Comparison of ENCODE assay signal across 9 mouse cellular contexts in the genomic region with DNA sequence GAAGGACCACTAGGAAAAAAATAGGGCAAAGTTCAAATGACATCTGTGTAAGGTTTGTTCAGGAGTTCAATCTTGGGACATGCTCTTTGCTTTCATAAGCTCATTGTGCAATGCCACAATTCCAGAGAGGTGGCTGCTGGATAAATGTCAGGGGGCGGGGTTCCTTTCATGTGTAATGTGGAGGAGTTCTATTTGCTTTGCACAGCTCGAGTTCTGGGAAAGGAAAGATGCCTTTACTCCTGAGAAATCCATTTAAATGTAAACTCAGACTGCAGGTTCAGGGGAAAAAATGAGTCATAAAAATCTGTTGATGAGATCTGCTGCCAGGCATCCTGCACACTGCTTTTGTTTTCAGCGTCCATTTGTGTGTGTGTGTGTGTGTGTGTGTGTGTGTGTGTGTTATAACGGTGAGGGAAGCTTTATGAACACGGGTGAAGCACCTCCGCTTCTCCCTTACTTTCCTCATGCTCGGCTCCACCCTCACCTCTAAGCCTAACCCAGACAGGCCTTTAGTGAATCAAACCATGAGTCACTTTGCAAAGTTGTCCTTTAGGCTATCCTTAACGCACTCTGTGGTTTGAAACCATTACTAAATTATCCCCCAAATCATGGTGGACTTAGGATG.
DNase-seq lines count a peak whose midpoint lies in the region; ATAC-seq and TF ChIP-seq lines count a peak whose summit lies in the region.
"Had no signal": no experiment of that assay in that cellular context is flagged by ENCODE, and none has a peak within 500 bp of the region (broad histone marks: within the 10 kb centered on the region; RNA-seq: fewer than 3 reads in every experiment).

No protein-coding gene starts in this region.

- TF ChIP-seq POLR2A in myocyte (IDR thresholded peaks at IDR 0.05; ENCODE audit: insufficient read length, low read depth): no peak

- peak; percentile 68 to 92 for DNase-seq in adrenal gland, adult (ENCODE audit: inconsistent age in 2 of 2, low spot score in 1 of 2)
- no peak for DNase-seq in adrenal gland, postnatal 4 days (ENCODE audit: low spot score in 2 of 2)
- DNase-seq in left cerebral cortex, adult 18-20 months (ENCODE audit: low spot score in 2 of 2): peak; percentile 17 to 34
- no peak for DNase-seq in left cerebral cortex, adult 11 months (ENCODE audit: low spot score)
- DNase-seq in fat pad, adult 2 months (ENCODE audit: extremely low read depth, low read depth, low spot score): peak; percentile 45
- no peak for DNase-seq in cerebellum, adult 9-10 months

- no peak overlapping the region for H3ac ChIP-seq in myocyte (ENCODE audit: control insufficient read depth, insufficient read length)

- no peak overlapping the region for H3K27ac ChIP-seq in hindbrain, embryonic 12.5 days

- H3K9me3 ChIP-seq in hindbrain, embryonic 12.5 days (replicated peaks): no peaks in the 10 kb centered on the region

- H3K4me3 ChIP-seq in myocyte: no peak overlapping the region
- H3K4me3 ChIP-seq in hindbrain, embryonic 12.5 days: no peak overlapping the region
- H3K4me3 ChIP-seq: erythroblast, embryonic 14.5 days had no signal

- no peak overlapping the region for H3K9ac ChIP-seq in hindbrain, embryonic 12.5 days

- 62% methylated on average over 8 of the region's 8 CpGs for WGBS in hindbrain, embryonic 12.5 days

- H3K4me2 ChIP-seq in myocyte (ENCODE audit: low read depth): peak overlapping the region; percentile 35
- H3K4me2 ChIP-seq in hindbrain, embryonic 12.5 days (replicated peaks): no peak overlapping the region

- H3K79me2 ChIP-seq in myocyte (ENCODE audit: control insufficient read depth, insufficient read depth): no peaks in the 10 kb centered on the region

- no peaks in the 10 kb centered on the region for H3K27me3 ChIP-seq in myocyte (ENCODE audit: control insufficient read depth, insufficient read depth, insufficient read length)
- peaks cover 20% of the 10 kb centered on the region; the same call in 1 of the 2 replicates for H3K27me3 ChIP-seq in hindbrain, embryonic 12.5 days

- ATAC-seq in hindbrain, embryonic 12.5 days (ENCODE audit: low FRiP score): no peak

- H3K36me3 ChIP-seq in myocyte (ENCODE audit: control insufficient read depth, insufficient read depth): no peaks in the 10 kb centered on the region
- no peaks in the 10 kb centered on the region for H3K36me3 ChIP-seq in hindbrain, embryonic 12.5 days

- no peaks in the 10 kb centered on the region for H3K4me1 ChIP-seq in hindbrain, embryonic 12.5 days

TF ChIP-seq in myocyte, 11 proteins besides CTCF, POLR2A, EP300 and RAD21:
- TF ChIP-seq MYOD1 (IDR thresholded peaks at IDR 0.05; ENCODE audit: control insufficient read depth in 1 of 3, insufficient read length in 2 of 3, low read depth in 2 of 3) (no peak), POLR2AphosphoS2 (IDR thresholded peaks at IDR 0.05; ENCODE audit: insufficient read length, low read depth) (no peak), CEBPB (IDR thresholded peaks at IDR 0.05; ENCODE audit: insufficient read depth, poor library complexity, severe bottlenecking) (peak; percentile 75), USF1 (IDR thresholded peaks at IDR 0.05; ENCODE audit: low read depth) (no peak), TCF3 (IDR thresholded peaks at IDR 0.05; ENCODE audit: insufficient read length, low read depth) (no peak), TCF12 (IDR thresholded peaks at IDR 0.05; ENCODE audit: insufficient read depth, poor library complexity, severe bottlenecking) (no peak)

Comparison
In these comparisons a context has a peak if more than half of its experiments do, and no peak if none do; other contexts are left out.
1. DNase-seq: peak in adrenal gland, adult (2 of 2), left cerebral cortex, adult 18-20 months (2 of 2) and fat pad, adult 2 months (single experiment); none in adrenal gland, postnatal 4 days (0 of 2), left cerebral cortex, adult 11 months (single experiment) and cerebellum, adult 9-10 months (single experiment).